Mouse (Mus musculus): Measurements from ENCODE around the gene Cyp2u1. TPM values are rescaled to one million over a fixed set of nuclear protein-coding genes. Genes with fewer than 3 reads are reported as not detected.
A peak's percentile ranks its signal among the peaks of the same experiment; 100 is the strongest.

Cyp2u1 gene
- polyA plus RNA-seq, 1 experiment from 2014 or later, result 0.14 TPM

GRCm38 (mm10) chr3:131295513-131296200 is 7.4 kb downstream of the Cyp2u1 start:
- H3K4me2 ChIP-seq (ENCODE audit: low read depth, low read length), result no peak overlapping the region
- H3K36me3 ChIP-seq (ENCODE audit: control insufficient read depth, insufficient read depth), result no peaks in the 10 kb centered on the region
- H3K9me3 ChIP-seq (replicated peaks; ENCODE audit: control insufficient read depth, low read length), result no peaks in the 10 kb centered on the region
- H3K4me3 ChIP-seq (ENCODE audit: low read depth, low read length), result no peak overlapping the region
- peak; percentile 61 for ATAC-seq (ENCODE audit: low read depth)
- H3K4me1 ChIP-seq (ENCODE audit: control insufficient read depth, low read depth, low read length), result no peaks in the 10 kb centered on the region; the same call in 1 of the 2 replicates
- WGBS (ENCODE audit: insufficient replicate concordance), result 46% methylated on average over 12 of the region's 12 CpGs
- H3K9ac ChIP-seq (ENCODE audit: low read depth, low read length), result no peak overlapping the region
- no peak overlapping the region for H3K27ac ChIP-seq (ENCODE audit: low read length)
- H3K27me3 ChIP-seq (ENCODE audit: control insufficient read depth, insufficient read depth, low read depth, low read length), result no peaks in the 10 kb centered on the region

GRCm38 (mm10) chr3:131294503-131294902 is 8.5 kb downstream of the Cyp2u1 start:
- no peak for ATAC-seq (ENCODE audit: low read depth)
- Histone ChIP-seq H3K9ac (ENCODE audit: low read depth, low read length) (no peak overlapping the region), H3K9me3 (replicated peaks; ENCODE audit: control insufficient read depth, low read length) (no peaks in the 10 kb centered on the region)

GRCm38 (mm10) chr3:131292959-131293358 is 10.1 kb downstream of the Cyp2u1 start:
- Histone ChIP-seq H3K4me2 (ENCODE audit: low read depth, low read length) (no peak overlapping the region), H3K27me3 (ENCODE audit: control insufficient read depth, insufficient read depth, low read depth, low read length) (no peaks in the 10 kb centered on the region), H3K27ac (ENCODE audit: low read length) (no peak overlapping the region), H3K9ac (ENCODE audit: low read depth, low read length) (no peak overlapping the region), H3K36me3 (ENCODE audit: control insufficient read depth, insufficient read depth) (no peaks in the 10 kb centered on the region), H3K9me3 (replicated peaks; ENCODE audit: control insufficient read depth, low read length) (no peaks in the 10 kb centered on the region), H3K4me3 (ENCODE audit: low read depth, low read length) (no peak overlapping the region), H3K4me1 (ENCODE audit: control insufficient read depth, low read depth, low read length) (no peaks in the 10 kb centered on the region; the same call in 1 of the 2 replicates)
- ATAC-seq (ENCODE audit: low read depth), result no peak
- WGBS (ENCODE audit: insufficient replicate concordance), result 52% methylated on average over 3 of the region's 3 CpGs

More at GRCm38 (mm10) chr3:131294503-131294902, 8.5 kb downstream of the Cyp2u1 start:
- H3K27ac ChIP-seq (ENCODE audit: low read length), result no peak overlapping the region
- no peak overlapping the region for H3K4me3 ChIP-seq (ENCODE audit: low read depth, low read length)
- WGBS (ENCODE audit: insufficient replicate concordance), result 37% methylated on average over 3 of the region's 3 CpGs
- H3K36me3 ChIP-seq (ENCODE audit: control insufficient read depth, insufficient read depth), result no peaks in the 10 kb centered on the region
- no peaks in the 10 kb centered on the region; the same call in 1 of the 2 replicates for H3K4me1 ChIP-seq (ENCODE audit: control insufficient read depth, low read depth, low read length)
- H3K4me2 ChIP-seq (ENCODE audit: low read depth, low read length), result no peak overlapping the region
- H3K27me3 ChIP-seq (ENCODE audit: control insufficient read depth, insufficient read depth, low read depth, low read length), result no peaks in the 10 kb centered on the region

- no peak overlapping the region for H3K9ac ChIP-seq (ENCODE audit: low read depth, low read length)
- H3K27ac ChIP-seq (ENCODE audit: low read length), result no peak overlapping the region
- no peaks in the 10 kb centered on the region; the same call in 1 of the 2 replicates for H3K4me1 ChIP-seq (ENCODE audit: control insufficient read depth, low read depth, low read length)
- no peaks in the 10 kb centered on the region for H3K36me3 ChIP-seq (ENCODE audit: control insufficient read depth, insufficient read depth)
- no peaks in the 10 kb centered on the region for H3K9me3 ChIP-seq (replicated peaks; ENCODE audit: control insufficient read depth, low read length)
- no peak for ATAC-seq (ENCODE audit: low read depth)
- H3K4me3 ChIP-seq (ENCODE audit: low read depth, low read length), result no peak overlapping the region
- no peak overlapping the region for H3K4me2 ChIP-seq (ENCODE audit: low read depth, low read length)
- no peaks in the 10 kb centered on the region for H3K27me3 ChIP-seq (ENCODE audit: control insufficient read depth, insufficient read depth, low read depth, low read length)
- WGBS (ENCODE audit: insufficient replicate concordance), result 65% methylated on average over 2 of the region's 2 CpGs
Measured at GRCm38 (mm10) chr3:131292349-131292748, 10.7 kb downstream of the Cyp2u1 start.

GRCm38 (mm10) chr3:131291890-131292289 is 11.1 kb downstream of the Cyp2u1 start:
- H3K27ac ChIP-seq (ENCODE audit: low read length), result no peak overlapping the region
- no peaks in the 10 kb centered on the region for H3K27me3 ChIP-seq (ENCODE audit: control insufficient read depth, insufficient read depth, low read depth, low read length)
- H3K4me3 ChIP-seq (ENCODE audit: low read depth, low read length), result no peak overlapping the region
- H3K4me1 ChIP-seq (ENCODE audit: control insufficient read depth, low read depth, low read length), result no peaks in the 10 kb centered on the region; the same call in 1 of the 2 replicates
- no peaks in the 10 kb centered on the region for H3K9me3 ChIP-seq (replicated peaks; ENCODE audit: control insufficient read depth, low read length)
- H3K9ac ChIP-seq (ENCODE audit: low read depth, low read length), result no peak overlapping the region
- no peak overlapping the region for H3K4me2 ChIP-seq (ENCODE audit: low read depth, low read length)
- whole genome bisulfite sequencing (ENCODE audit: insufficient replicate concordance), result 70% methylated on average over 4 of the region's 4 CpGs
- no peaks in the 10 kb centered on the region for H3K36me3 ChIP-seq (ENCODE audit: control insufficient read depth, insufficient read depth)
- no peak for ATAC-seq (ENCODE audit: low read depth)

GRCm38 (mm10) chr3:131274151-131274550 is 28.9 kb downstream of the Cyp2u1 start:
- WGBS (ENCODE audit: insufficient replicate concordance), result 79% methylated on average over 4 of the region's 4 CpGs
- no peak overlapping the region for H3K4me3 ChIP-seq (ENCODE audit: low read depth, low read length)
- H3K36me3 ChIP-seq (ENCODE audit: control insufficient read depth, insufficient read depth), result no peaks in the 10 kb centered on the region
- no peak overlapping the region for H3K27ac ChIP-seq (ENCODE audit: low read length)
- H3K27me3 ChIP-seq (ENCODE audit: control insufficient read depth, insufficient read depth, low read depth, low read length), result no peaks in the 10 kb centered on the region
- no peak overlapping the region for H3K9ac ChIP-seq (ENCODE audit: low read depth, low read length)
- H3K4me2 ChIP-seq (ENCODE audit: low read depth, low read length), result no peak overlapping the region
- H3K4me1 ChIP-seq (ENCODE audit: control insufficient read depth, low read depth, low read length), result peaks cover 12% of the 10 kb centered on the region
- no peaks in the 10 kb centered on the region for H3K9me3 ChIP-seq (replicated peaks; ENCODE audit: control insufficient read depth, low read length)
- no peak for ATAC-seq (ENCODE audit: low read depth)

- H3K27me3 ChIP-seq (ENCODE audit: control insufficient read depth, insufficient read depth, low read depth, low read length), result no peaks in the 10 kb centered on the region
- peak overlapping the region; percentile 70 for H3K27ac ChIP-seq (ENCODE audit: low read length)
- WGBS (ENCODE audit: insufficient replicate concordance), result 18% methylated on average over 10 of the region's 10 CpGs
- peaks cover 12% of the 10 kb centered on the region for H3K4me1 ChIP-seq (ENCODE audit: control insufficient read depth, low read depth, low read length)
- H3K4me3 ChIP-seq (ENCODE audit: low read depth, low read length), result peak overlapping the region; percentile 71
- peak overlapping the region; percentile 81 for H3K4me2 ChIP-seq (ENCODE audit: low read depth, low read length)
- H3K9ac ChIP-seq (ENCODE audit: low read depth, low read length), result peak overlapping the region; percentile 37
- no peaks in the 10 kb centered on the region for H3K36me3 ChIP-seq (ENCODE audit: control insufficient read depth, insufficient read depth)
- no peaks in the 10 kb centered on the region for H3K9me3 ChIP-seq (replicated peaks; ENCODE audit: control insufficient read depth, low read length)
- no peak for ATAC-seq (ENCODE audit: low read depth)
Measured at GRCm38 (mm10) chr3:131272374-131273100, 30.5 kb downstream of the Cyp2u1 start.

- H3K4me2 ChIP-seq (ENCODE audit: low read depth, low read length), result peak within 1 kb of the TSS; percentile 81
- H3K36me3 ChIP-seq (ENCODE audit: control insufficient read depth, insufficient read depth), result no peaks in the 10 kb centered on the region
- no peaks in the 10 kb centered on the region for H3K27me3 ChIP-seq (ENCODE audit: control insufficient read depth, insufficient read depth, low read depth, low read length)
- ATAC-seq (ENCODE audit: low read depth), result peak; percentile 83
- peak within 1 kb of the TSS; percentile 71 for H3K4me3 ChIP-seq (ENCODE audit: low read depth, low read length)
- WGBS (ENCODE audit: insufficient replicate concordance), result under 1% methylated on average over 52 of the region's 54 CpGs
- H3K9me3 ChIP-seq (replicated peaks; ENCODE audit: control insufficient read depth, low read length), result no peaks in the 10 kb centered on the region
- H3K4me1 ChIP-seq (ENCODE audit: control insufficient read depth, low read depth, low read length), result peaks cover 13% of the 10 kb centered on the region
- H3K27ac ChIP-seq (ENCODE audit: low read length), result peak within 1 kb of the TSS; percentile 77
- H3K9ac ChIP-seq (ENCODE audit: low read depth, low read length), result peak within 1 kb of the TSS; percentile 69
Measured at GRCm38 (mm10) chr3:131271559-131272373, 31.3 kb downstream of the Cyp2u1 start, which contains the start of gene Hadh. Gene Hadh, minus strand, starts transcription at chr3:131272101.

All from liver, embryonic 16.5 days (tissue).